Comparison of ENCODE assay signal across 1 mouse cellular context in genomic region chr6:120452384-120453102, GRCm38 (mm10).
TF ChIP-seq lines count a peak whose summit lies in the region.

No protein-coding gene starts in this region.

TF ChIP-seq in CH12.LX, 34 proteins besides CTCF, POLR2A, EP300 and RAD21 (continued from another document):
- TF ChIP-seq MYC (IDR thresholded peaks at IDR 0.05; ENCODE audit: low read depth, low read length) (no peak), MEF2A (IDR thresholded peaks at IDR 0.05; ENCODE audit: borderline replicate concordance, low read depth, low read length) (peak; percentile 76), ETS1 (conservative IDR thresholded peaks at IDR 0.05; ENCODE audit: low read depth, low read length) (peak; percentile 28; the same call in 1 of the 2 replicates), TCF12 (IDR thresholded peaks at IDR 0.05; ENCODE audit: low read depth, low read length) (no peak), IRF4 (IDR thresholded peaks at IDR 0.05; ENCODE audit: low read depth, low read length) (no peak), CHD1 (IDR thresholded peaks at IDR 0.05; ENCODE audit: low read depth, low read length) (no peak), NELFE (IDR thresholded peaks at IDR 0.05; ENCODE audit: low read depth, low read length) (no peak), GABPA (IDR thresholded peaks at IDR 0.05; ENCODE audit: insufficient replicate concordance, low read depth, low read length) (no peak), POLR2AphosphoS2 (IDR thresholded peaks at IDR 0.05; ENCODE audit: low read depth, low read length) (no peak), USF2 (conservative IDR thresholded peaks at IDR 0.05; ENCODE audit: low read depth, low read length) (no peak), SIN3A (IDR thresholded peaks at IDR 0.05; ENCODE audit: low read length) (no peak), MAFK (IDR thresholded peaks at IDR 0.05; ENCODE audit: insufficient replicate concordance, low read length) (no peak), HCFC1 (IDR thresholded peaks at IDR 0.05; ENCODE audit: low read depth, low read length) (no peak), PAX5 (IDR thresholded peaks at IDR 0.05; ENCODE audit: low read length) (no peak), NRF1 (IDR thresholded peaks at IDR 0.05; ENCODE audit: low read depth, low read length) (no peak), RCOR1 (conservative IDR thresholded peaks at IDR 0.05; ENCODE audit: low read depth, low read length) (no peak), ZC3H11A (IDR thresholded peaks at IDR 0.05; ENCODE audit: low read depth, low read length) (no peak), MAX (IDR thresholded peaks at IDR 0.05; ENCODE audit: low read length) (no peak), USF1 (IDR thresholded peaks at IDR 0.05; ENCODE audit: low read depth, low read length) (no peak), CHD2 (IDR thresholded peaks at IDR 0.05; ENCODE audit: low read length) (peak; percentile 35; the same call in 1 of the 2 replicates), ZNF384 (IDR thresholded peaks at IDR 0.05; ENCODE audit: low read depth, low read length) (no peak), SMC3 (IDR thresholded peaks at IDR 0.05; ENCODE audit: low read depth, low read length) (peak; percentile 22)
TF ChIP-seq in CH12.LX: peak in this region for 8.
